Mouse (Mus musculus): ENCODE measurements around the gene Gm47995. TPM values are rescaled to one million over a fixed set of nuclear protein-coding genes. Genes with fewer than 3 reads are reported as not detected.
"Not testable (repeated sequence)": the region's sequence is repeated elsewhere in the genome, so short reads cannot be mapped to it uniquely, and the experiment has no call there.

Gm47995 gene
- polyA plus RNA-seq, 1 experiment from 2014 or later, result 0.62 TPM

DNA sequence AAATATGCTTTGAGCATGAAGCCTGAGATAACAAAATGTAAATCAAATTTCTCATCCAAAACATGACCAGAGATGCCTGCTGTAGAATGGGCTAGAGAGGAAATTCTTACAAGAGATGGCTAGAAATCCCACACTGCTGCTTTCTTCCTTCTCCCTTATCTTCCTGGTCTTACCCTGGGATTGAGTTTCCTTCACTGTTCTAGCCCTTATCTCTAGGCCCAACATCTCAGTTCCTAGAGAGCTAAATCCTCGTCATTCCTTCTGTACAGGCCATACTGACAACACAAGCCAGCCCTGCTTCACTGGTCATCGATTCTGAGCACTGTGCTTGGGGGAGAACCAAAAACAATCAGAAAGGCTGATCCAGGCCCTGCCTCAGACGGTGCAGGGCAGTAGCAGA is 1.6 kb upstream of the Gm47995 start:
- DNase-seq (ENCODE audit: low spot score); H3K36me3 ChIP-seq; H3K27ac ChIP-seq; H3K9me3 ChIP-seq; H3K4me1 ChIP-seq; H3K27me3 ChIP-seq (ENCODE audit: insufficient read depth, poor library complexity, severe bottlenecking); H3K4me3 ChIP-seq: not testable (repeated sequence)
- WGBS, result 39% methylated on average over 3 of the region's 3 CpGs

DNA sequence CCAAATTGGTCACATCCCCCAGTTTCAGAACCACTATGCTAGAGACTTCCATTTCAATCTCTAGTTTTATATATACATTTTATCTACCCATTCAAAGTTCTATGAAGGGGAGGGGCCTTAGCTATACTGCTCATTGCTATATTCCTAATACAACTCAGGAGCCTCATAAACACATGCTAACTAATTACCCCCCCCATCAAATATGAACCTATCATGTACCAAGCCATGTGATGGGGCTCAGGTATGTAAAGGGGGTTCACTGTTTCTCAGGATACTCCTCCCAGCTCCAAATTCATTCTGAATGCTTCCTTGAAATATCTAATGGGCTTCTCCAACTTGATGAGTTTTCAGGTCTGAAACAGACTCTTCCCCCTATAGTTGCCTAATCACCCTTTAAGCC is 2.4 kb downstream of the Gm47995 start:
- DNase-seq (ENCODE audit: low spot score); H3K9me3 ChIP-seq: not testable (repeated sequence)

GRCm38 (mm10) chr1:151202771-151203170 is 4.5 kb downstream of the Gm47995 start:
- 52% methylated on average over 3 of the region's 5 CpGs for WGBS
- not testable (repeated sequence) for DNase-seq (ENCODE audit: low spot score); H3K4me3 ChIP-seq; H3K4me1 ChIP-seq; H3K9me3 ChIP-seq; H3K27me3 ChIP-seq (ENCODE audit: insufficient read depth, poor library complexity, severe bottlenecking); H3K36me3 ChIP-seq; H3K27ac ChIP-seq

More for the DNA sequence above, 2.4 kb downstream of the Gm47995 start:
- not testable (repeated sequence) for H3K27me3 ChIP-seq (ENCODE audit: insufficient read depth, poor library complexity, severe bottlenecking); H3K4me3 ChIP-seq; H3K4me1 ChIP-seq; H3K27ac ChIP-seq; H3K36me3 ChIP-seq

DNA sequence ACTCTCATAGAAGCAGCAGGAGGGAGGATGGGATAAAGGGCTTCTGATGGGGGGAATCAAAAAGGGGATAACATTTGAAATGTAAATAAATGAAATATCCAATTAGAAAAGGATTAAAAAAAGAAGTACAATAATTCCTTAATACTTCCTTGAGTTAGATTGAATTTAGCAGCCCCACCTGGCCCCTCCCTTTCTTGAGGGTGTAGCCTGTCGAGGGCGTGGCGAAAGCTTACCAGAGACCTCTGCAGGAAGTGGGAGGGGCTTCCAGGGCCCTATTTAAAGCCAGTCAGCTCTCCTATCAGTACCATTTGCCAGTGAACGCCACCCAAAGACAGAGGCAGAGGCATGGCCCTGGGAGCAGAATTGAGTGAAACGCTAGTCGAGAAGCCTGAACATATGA is 5.6 kb downstream of the Gm47995 start, which contains the start of gene 3110040M04Rik:
TSS of gene 3110040M04Rik (plus strand) at position 304 of the 400 bp plus-strand sequence.
- H3K27me3 ChIP-seq (ENCODE audit: insufficient read depth, poor library complexity, severe bottlenecking); H3K4me3 ChIP-seq; DNase-seq (ENCODE audit: low spot score); H3K4me1 ChIP-seq; H3K27ac ChIP-seq; H3K9me3 ChIP-seq; H3K36me3 ChIP-seq: not testable (repeated sequence)
- WGBS, result no CpG with 5 or more reads among the region's 6 CpGs

DNA sequence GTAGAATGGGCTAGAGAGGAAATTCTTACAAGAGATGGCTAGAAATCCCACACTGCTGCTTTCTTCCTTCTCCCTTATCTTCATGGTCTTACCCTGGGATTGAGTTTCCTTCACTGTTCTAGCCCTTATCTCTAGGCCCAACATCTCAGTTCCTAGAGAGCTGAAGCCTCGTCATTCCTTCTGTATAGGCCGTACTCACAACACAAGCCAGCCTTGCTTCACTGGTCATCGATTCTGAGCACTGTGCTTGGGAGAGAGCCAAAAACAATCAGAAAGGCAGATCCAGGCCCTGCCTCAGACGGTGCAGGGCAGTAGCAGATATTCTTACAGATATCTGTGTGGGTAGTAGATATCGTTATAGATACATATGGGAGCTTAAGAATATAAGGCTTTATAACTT is 10.2 kb downstream of the Gm47995 start:
- 49% methylated on average over 4 of the region's 5 CpGs for WGBS
- not testable (repeated sequence) for H3K27ac ChIP-seq; H3K9me3 ChIP-seq; H3K27me3 ChIP-seq (ENCODE audit: insufficient read depth, poor library complexity, severe bottlenecking); DNase-seq (ENCODE audit: low spot score); H3K36me3 ChIP-seq; H3K4me3 ChIP-seq; H3K4me1 ChIP-seq

GRCm38 (mm10) chr1:151208944-151209343 is 10.7 kb downstream of the Gm47995 start:
- not testable (repeated sequence) for H3K9me3 ChIP-seq; H3K4me1 ChIP-seq; H3K36me3 ChIP-seq; DNase-seq (ENCODE audit: low spot score); H3K27me3 ChIP-seq (ENCODE audit: insufficient read depth, poor library complexity, severe bottlenecking); H3K4me3 ChIP-seq; H3K27ac ChIP-seq

GRCm38 (mm10) chr1:151209824-151210355 is 11.6 kb downstream of the Gm47995 start, which contains the start of gene Gm47996:
Gm47996 (plus strand) TSS chr1:151210131.
- not testable (repeated sequence) for H3K9me3 ChIP-seq; DNase-seq (ENCODE audit: low spot score); H3K4me3 ChIP-seq; H3K36me3 ChIP-seq; H3K27ac ChIP-seq; H3K4me1 ChIP-seq; H3K27me3 ChIP-seq (ENCODE audit: insufficient read depth, poor library complexity, severe bottlenecking)
- 82% methylated on average over 5 of the region's 8 CpGs for WGBS

- not testable (repeated sequence) for H3K27ac ChIP-seq; H3K4me3 ChIP-seq; H3K4me1 ChIP-seq; H3K9me3 ChIP-seq; H3K36me3 ChIP-seq; DNase-seq (ENCODE audit: low spot score); H3K27me3 ChIP-seq (ENCODE audit: insufficient read depth, poor library complexity, severe bottlenecking)
- 60% methylated on average over 5 of the region's 5 CpGs for WGBS
Observed at GRCm38 (mm10) chr1:151211666-151212065, 13.4 kb downstream of the Gm47995 start.

DNA sequence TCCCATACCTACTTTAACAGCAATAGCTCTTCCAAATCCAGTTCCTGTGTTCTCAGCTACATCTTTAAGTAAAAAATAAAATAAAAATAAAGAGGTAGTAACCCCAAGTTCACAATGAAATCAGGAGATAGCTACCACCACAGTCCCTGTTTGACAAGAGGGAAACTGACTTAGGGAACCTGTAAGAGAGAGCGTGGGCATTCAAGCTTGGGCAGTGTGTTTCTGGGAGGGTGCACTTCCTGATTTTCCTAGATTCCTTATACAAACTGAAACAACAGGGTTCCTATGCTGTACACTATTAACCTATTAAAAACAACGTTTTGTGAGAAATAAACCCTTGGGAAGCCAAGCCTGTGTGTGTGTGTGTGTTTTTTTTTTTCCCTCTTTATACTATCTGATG is 16.6 kb downstream of the Gm47995 start:
- no peak overlapping the region for H3K27ac ChIP-seq
- WGBS, result 71% methylated on average over 2 of the region's 2 CpGs
- DNase-seq (ENCODE audit: low spot score), result no peak

GRCm38 (mm10) chr1:151215985-151216384 is 17.7 kb downstream of the Gm47995 start:
- Histone ChIP-seq H3K4me1 (no peaks in the 10 kb centered on the region), H3K9me3 (no peaks in the 10 kb centered on the region), H3K27me3 (ENCODE audit: insufficient read depth, poor library complexity, severe bottlenecking) (no peaks in the 10 kb centered on the region), H3K27ac (no peak overlapping the region), H3K4me3 (no peak overlapping the region), H3K36me3 (no peaks in the 10 kb centered on the region)
- 76% methylated on average over 1 of the region's 1 CpGs for WGBS
- DNase-seq (ENCODE audit: low spot score), result no peak

More for the DNA sequence above, 16.6 kb downstream of the Gm47995 start:
- H3K27me3 ChIP-seq (ENCODE audit: insufficient read depth, poor library complexity, severe bottlenecking), result no peaks in the 10 kb centered on the region
- H3K36me3 ChIP-seq, result no peaks in the 10 kb centered on the region
- no peak overlapping the region for H3K4me3 ChIP-seq
- no peaks in the 10 kb centered on the region for H3K4me1 ChIP-seq
- H3K9me3 ChIP-seq, result no peaks in the 10 kb centered on the region

DNA sequence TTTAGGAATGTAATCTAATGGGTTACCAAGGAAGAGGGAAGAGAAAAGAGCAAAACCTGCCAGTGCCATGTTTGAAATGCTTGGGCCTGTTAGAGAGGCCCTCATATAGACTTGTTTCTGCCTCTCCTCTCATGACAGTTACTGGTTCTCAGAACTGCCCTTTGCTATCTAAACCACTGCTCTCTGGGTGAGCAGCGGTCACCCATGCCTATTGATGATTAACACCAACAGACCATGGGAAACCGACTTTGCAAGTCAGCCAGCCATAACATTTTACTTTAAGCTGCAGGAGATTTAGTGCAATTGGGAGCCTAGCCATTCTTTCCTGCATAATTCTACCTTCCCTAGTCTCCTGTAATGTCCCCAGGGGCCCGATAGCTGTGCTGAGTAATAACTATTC is 18.2 kb downstream of the Gm47995 start:
- Histone ChIP-seq H3K27me3 (ENCODE audit: insufficient read depth, poor library complexity, severe bottlenecking) (no peaks in the 10 kb centered on the region), H3K4me3 (no peak overlapping the region), H3K27ac (no peak overlapping the region), H3K36me3 (no peaks in the 10 kb centered on the region), H3K4me1 (no peaks in the 10 kb centered on the region), H3K9me3 (no peaks in the 10 kb centered on the region)
- 80% methylated on average over 3 of the region's 3 CpGs for WGBS
- no peak for DNase-seq (ENCODE audit: low spot score)

DNA sequence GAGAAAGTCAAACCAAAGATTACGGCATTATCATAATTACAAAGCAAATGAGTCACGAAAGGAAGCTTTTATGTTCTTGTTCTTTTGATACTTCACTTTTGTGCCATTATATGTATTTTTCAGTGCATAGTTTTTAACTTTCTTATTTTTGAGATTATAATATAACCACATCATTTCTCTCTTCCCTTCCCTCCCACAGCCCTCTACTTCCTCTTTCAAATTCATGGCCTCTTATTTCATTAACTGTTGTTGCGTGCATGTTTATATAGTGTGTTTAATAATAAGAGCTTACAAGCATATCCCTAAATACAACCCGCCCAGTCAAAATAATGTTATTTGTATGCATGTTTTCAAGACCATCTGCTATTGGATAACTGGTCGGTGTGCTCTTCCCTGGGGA is 20.8 kb downstream of the Gm47995 start:
- no peaks in the 10 kb centered on the region for H3K36me3 ChIP-seq
- peaks cover 11% of the 10 kb centered on the region; the same call in 1 of the 2 replicates for H3K4me1 ChIP-seq
- DNase-seq (ENCODE audit: low spot score), result no peak
- 90% methylated on average over 5 of the region's 5 CpGs for WGBS
- no peaks in the 10 kb centered on the region for H3K27me3 ChIP-seq (ENCODE audit: insufficient read depth, poor library complexity, severe bottlenecking)
- H3K4me3 ChIP-seq, result no peak overlapping the region
- no peak overlapping the region for H3K27ac ChIP-seq
- H3K9me3 ChIP-seq, result no peaks in the 10 kb centered on the region

GRCm38 (mm10) chr1:151220098-151220497 is 21.9 kb downstream of the Gm47995 start:
- Histone ChIP-seq H3K27me3 (ENCODE audit: insufficient read depth, poor library complexity, severe bottlenecking) (no peaks in the 10 kb centered on the region), H3K4me1 (peaks cover 11% of the 10 kb centered on the region; the same call in 1 of the 2 replicates), H3K27ac (no peak overlapping the region), H3K4me3 (no peak overlapping the region), H3K36me3 (no peaks in the 10 kb centered on the region), H3K9me3 (no peaks in the 10 kb centered on the region)
- WGBS, result 68% methylated on average over 7 of the region's 7 CpGs
- peak; percentile 11 for DNase-seq (ENCODE audit: low spot score)

- WGBS, result 81% methylated on average over 10 of the region's 10 CpGs
- Histone ChIP-seq H3K4me3 (no peak overlapping the region), H3K27ac (no peak overlapping the region), H3K36me3 (no peaks in the 10 kb centered on the region), H3K4me1 (peaks cover 11% of the 10 kb centered on the region; the same call in 1 of the 2 replicates), H3K27me3 (ENCODE audit: insufficient read depth, poor library complexity, severe bottlenecking) (no peaks in the 10 kb centered on the region), H3K9me3 (no peaks in the 10 kb centered on the region)
- DNase-seq (ENCODE audit: low spot score), result peak; percentile 72
Observed at GRCm38 (mm10) chr1:151222561-151223267, 24.5 kb downstream of the Gm47995 start.
